Mouse (Mus musculus) urinary bladder, postnatal 14 days (tissue): ENCODE results near the gene Cntn6.

Source experiments
- DNase-seq: peaks from one replicate; pipeline ENCODE4 v3.0.0; 2021; ENCODE audit warnings: low spot score

Cntn6 gene

GRCm38 (mm10) chr6:104492490-104493431 lies at the start of gene Cntn6:
Gene Cntn6, plus strand, starts transcription at chr6:104492790.
- DNase-seq: no peak

- no peak for DNase-seq
Measured at GRCm38 (mm10) chr6:104443731-104444130, 48.9 kb upstream of the Cntn6 start.

- DNase-seq: no peak
Measured at GRCm38 (mm10) chr6:104470706-104471105, 21.9 kb upstream of the Cntn6 start.

DNA sequence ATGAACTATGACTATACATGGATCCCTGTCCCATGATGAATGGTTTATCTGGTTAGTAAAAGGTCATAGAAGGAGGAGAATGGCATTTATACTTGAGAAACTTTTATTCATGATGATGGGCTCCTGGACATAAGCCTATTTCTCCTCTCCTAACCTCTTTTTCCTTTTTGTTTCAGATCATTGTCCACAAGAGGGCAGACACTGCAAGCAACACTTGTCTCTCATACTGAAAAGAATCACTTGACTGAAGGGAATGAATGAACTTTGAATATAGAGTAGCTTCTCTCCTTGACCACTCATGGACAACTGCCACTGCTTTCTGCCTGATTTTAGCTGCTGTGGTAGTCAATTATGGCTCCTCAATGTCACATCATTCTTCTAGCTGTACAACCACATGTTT lies 13.3 kb upstream of the Cntn6 start:
- no peak for DNase-seq

GRCm38 (mm10) chr6:104493459-104493858 lies 869 bp downstream of the Cntn6 start:
- DNase-seq: no peak

GRCm38 (mm10) chr6:104495801-104496200 lies 3.2 kb downstream of the Cntn6 start:
- no peak for DNase-seq

DNA sequence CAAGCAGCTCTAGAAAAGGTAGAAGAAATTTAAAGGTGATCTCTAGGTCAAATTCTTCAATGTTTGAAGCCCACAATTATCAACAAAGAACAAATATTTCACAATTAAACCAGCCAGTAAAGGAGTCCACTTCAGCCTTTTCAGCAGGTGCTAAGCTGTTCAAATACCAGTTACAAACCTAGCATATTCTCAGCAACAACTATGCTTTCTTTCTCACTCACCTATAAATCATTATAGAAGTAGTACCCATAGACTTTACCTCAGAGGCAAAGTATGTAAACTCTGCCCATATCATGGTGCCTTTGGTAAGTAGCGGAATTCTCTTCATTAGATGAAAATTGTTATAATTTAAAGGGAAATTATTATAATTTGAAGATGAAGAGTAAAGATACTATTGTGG lies 71.4 kb downstream of the Cntn6 start:
- DNase-seq: no peak

DNA sequence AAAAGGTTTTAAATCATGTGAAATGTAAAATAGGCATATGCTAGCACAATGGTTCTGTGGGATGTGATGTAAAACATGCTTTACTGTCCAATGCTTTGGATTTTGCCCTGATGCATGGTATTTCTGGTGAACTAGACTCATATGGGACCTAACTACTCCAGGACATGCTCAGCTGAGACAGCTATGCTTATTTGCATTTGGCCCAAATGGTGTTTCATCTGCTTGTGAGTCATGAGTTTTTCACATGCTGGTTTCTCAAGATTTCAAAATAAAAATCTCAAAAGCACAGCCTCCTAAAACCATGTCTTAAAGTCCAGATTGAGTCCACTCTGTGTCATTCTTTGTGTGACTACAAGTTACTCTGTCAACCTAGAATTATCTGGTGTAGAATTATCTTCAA lies 77.0 kb downstream of the Cntn6 start:
- no peak for DNase-seq

GRCm38 (mm10) chr6:104588028-104588427 lies 95.4 kb downstream of the Cntn6 start:
- DNase-seq: no peak

DNA sequence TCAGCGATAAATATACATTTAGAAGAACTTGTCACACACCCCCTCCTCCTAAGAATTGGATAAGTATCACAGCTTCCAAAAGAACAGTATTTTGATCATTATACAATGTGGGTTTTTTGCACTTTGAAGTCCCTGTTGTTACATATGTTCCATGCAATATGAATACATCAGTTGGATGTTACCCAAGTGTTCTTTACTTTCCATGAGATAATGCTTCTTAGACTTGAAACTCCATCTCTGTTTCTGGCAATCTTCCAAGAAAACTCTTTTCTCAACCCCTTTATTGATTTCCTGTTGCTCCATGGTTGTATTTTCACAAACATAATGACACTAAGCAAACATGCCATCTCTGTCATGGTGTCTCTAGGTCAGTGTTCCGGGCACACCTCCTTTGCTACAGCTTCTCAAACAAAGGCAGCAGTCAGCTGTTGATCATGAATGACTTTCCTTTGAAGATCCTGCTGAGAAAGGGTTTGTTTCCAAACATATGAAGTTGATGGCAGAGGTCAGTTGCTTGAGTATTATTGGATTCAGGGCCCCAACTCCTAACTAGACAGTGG lies 108.3 kb downstream of the Cntn6 start:
- DNase-seq: no peak

- DNase-seq: no peak
Measured at GRCm38 (mm10) chr6:104602894-104603293, 110.3 kb downstream of the Cntn6 start.

- DNase-seq: no peak
Measured at GRCm38 (mm10) chr6:104603371-104603770, 110.8 kb downstream of the Cntn6 start.

- DNase-seq: no peak
Measured at GRCm38 (mm10) chr6:104605214-104605613, 112.6 kb downstream of the Cntn6 start.

DNA sequence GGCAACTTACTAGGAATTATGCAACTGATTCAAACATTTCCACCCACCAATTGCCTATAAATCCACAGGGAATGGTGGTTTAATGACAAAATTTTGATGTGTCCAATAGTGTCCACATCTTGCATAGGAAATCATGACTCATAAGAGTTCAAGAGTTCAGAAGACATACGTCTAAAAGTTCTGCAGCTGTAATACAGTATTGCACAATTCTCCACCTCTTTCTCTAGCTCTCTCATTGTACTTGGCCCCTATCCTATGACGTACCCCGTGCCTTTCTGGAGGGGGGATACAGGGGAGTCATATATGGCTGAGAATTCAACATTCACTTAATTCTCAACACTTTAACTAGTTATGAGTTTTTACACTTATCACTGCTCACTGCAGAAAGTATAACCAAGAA lies 160.9 kb downstream of the Cntn6 start:
- DNase-seq: no peak

DNA sequence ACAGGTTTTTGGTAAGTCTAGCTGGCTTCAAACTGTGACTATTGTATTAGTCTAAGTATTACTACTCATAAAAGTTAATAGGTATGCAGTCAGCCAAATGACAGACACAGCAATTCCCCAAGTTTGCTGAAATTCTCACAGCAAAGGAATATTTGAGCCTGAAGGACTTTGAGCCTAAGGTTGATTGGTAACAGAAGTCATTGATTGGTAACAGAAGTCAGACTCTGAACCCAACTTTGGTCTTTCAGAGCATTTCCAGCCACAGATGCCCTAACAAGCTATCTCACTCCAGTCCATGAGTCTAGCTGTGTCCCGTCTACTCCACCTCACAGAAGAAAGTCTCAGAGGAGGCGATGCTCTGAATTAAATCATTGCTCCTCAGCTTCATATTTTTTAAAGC lies 176.1 kb downstream of the Cntn6 start:
- DNase-seq: no peak

DNA sequence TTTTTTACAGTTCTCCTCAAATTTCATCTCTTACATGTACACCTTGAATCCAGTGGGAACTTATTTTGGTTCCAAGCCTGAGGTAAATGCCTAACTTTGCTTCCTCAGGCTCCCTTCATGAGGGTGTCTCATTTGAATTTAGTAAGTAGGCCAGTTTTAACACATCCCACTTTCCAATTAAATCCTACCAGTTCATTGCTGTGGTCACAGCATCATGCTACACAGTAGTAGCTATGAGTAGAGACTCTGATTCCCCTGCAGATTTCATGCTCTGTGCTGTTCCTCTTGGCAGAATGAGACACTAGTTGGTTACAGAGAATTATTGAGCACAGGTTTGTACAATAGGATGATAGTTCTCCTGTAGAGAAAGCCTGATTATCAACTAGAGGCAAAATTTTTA lies 181.7 kb downstream of the Cntn6 start:
- DNase-seq: no peak

DNA sequence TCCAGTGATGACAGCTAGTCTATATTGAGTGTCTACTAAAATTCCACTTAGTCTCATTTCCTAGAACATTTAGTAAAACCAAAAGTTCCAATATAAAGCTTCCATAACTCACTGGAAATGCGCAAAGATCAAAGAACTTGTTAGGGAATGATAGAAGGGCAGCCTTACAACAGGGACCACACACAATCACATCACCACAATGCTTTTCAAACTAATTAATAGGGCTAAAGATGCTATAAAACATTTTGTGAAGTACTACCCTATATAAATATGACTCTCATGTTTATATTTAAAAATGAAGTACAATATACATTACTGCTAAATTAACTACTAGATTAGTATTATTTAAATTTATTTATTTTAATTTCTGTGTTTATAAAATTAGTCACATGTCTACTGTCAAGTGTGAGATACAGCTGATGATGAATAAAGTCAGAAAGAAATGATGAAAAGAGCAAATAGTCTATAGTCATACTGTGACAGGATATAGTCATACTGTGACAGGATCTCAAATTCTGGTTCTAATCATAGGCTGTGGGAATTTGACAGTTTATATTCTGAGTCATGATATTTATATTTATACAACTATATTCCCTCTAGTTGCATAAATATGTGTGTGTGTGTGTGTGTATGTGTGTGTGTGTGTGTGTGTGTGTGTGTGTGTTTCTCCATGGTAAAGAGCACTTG lies 187.4 kb downstream of the Cntn6 start:
- DNase-seq: no peak

- DNase-seq: no peak
Measured at GRCm38 (mm10) chr6:104687980-104688379, 195.4 kb downstream of the Cntn6 start.

DNA sequence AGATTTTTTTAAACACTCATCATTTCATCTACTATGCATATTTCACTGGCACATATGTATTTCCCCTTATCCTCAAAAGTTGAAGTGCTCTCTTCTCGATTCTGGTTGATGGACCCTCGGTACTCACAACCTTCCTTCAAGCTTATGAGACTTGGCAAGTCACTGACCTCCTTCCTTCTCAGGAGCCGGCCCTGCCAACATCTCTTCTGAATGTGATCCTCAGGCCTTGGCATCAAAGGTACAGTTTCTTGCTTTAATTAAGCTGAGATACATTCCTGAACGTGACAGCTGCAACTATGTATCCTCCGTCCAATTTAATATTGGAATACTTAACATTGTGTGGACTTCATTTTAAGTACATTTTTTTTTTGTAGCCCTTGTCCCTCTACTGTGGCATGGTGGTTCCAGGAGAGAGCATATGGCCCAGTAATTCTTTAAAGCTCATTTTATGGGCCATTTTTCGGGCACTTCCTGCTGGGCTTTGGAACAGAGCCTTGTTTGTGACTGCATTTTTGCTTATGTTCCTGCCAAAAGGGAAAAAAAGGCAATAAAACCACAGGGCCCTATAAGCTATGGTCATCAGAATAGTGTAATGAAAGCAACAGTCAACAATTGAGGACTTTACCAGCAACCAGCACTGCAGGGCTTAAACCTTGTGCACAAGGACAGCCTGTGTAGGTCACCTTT lies 196.0 kb downstream of the Cntn6 start:
- no peak for DNase-seq

DNA sequence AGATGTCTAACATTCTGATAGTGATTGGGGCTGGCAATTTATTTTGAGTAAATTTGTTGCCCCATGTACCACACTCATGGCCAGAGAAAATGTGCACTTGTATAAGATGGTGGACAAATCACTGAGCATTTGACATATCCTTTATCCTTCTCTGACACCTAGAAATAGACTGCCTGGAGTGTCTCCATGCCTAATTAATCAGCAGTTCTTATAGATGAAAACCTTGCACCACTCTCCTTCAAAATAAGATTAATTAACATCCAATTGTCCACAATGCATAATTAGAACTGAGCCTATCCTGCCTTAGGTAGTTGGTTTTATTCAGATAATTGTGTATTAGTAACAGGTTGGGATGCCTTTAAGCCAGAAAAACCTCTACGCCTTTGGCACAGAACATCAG lies 236.0 kb downstream of the Cntn6 start:
- DNase-seq: no peak

DNA sequence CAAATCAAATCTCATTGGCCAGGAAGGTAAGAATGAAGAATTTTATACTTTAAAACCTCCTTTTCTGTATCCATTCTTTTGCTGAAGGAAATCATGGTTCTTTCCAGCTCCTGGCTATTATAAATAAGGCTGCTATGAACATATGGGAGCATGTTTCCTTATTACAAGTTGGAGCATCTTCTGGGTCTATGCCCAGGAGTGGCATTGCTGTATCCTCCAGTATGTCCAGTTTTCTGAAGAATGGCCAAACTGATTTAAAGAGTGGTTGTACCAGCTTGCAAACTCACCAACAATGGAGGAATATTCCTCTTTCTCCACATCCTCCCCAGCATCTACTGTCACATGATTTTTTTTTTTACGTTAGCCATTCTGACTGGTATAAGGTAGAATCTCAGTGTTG lies 241.7 kb downstream of the Cntn6 start:
- no peak for DNase-seq

DNA sequence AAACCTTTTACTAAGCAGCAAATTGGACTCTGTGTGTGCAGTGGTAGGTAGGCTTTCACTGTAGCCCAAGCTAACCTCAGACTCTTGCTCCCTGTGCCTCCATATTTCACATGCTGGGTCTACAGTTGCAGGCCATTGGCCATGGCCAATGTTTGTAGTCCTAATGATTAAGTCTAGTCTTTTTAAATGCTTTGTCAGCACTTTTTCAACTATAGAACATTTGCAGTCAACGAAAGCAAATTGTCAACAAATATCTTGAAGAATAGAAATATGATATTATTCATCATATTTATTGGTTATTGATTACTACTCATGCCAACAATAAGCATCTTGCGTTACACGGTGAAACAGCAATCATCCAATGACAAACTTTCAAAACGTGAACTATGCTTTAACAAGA lies 246.4 kb downstream of the Cntn6 start:
- DNase-seq: no peak
